Mouse (Mus musculus) midbrain, embryonic 15.5 days (tissue): ENCODE measurements at regions not wholly inside any gene's neighbourhood (a gene's known extent, or its start where the extent isn't known, plus 50 kb on each side); places are given as distances from the start of the nearest gene placed in this dataset.
A peak's percentile ranks its signal among the peaks of the same experiment; 100 is the strongest.

ENCODE experiments used
- ATAC-seq: fragments of 200-750 bp; cut with Nextera tagmentation; replicated peaks from 2 replicates; pipeline ENCODE4 v1.8.0; 2017; ENCODE audit warnings: moderate TSS enrichment
- H3K27ac ChIP-seq: fragments of 300-500 bp; sonication (generic); 2 replicates; pipeline ENCODE4 v1.5.1; 2015; ENCODE audit warnings: mild to moderate bottlenecking, inconsistent platforms
- H3K27me3 ChIP-seq: fragments of 300-500 bp; sonication (generic); replicated peaks from 2 replicates; pipeline ENCODE4 v1.6.1; 2015; ENCODE audit warnings: inconsistent platforms
- H3K36me3 ChIP-seq: fragments of 300-500 bp; sonication (generic); replicated peaks from 2 replicates; pipeline ENCODE4 v1.6.1; 2015; ENCODE audit warnings: inconsistent platforms
- H3K4me1 ChIP-seq: fragments of 300-500 bp; sonication (generic); 2 replicates; pipeline ENCODE4 v1.6.1; 2015; ENCODE audit warnings: inconsistent platforms
- H3K4me2 ChIP-seq: fragments of 300-500 bp; sonication (generic); 2 replicates; pipeline ENCODE4 v1.6.1; 2015; ENCODE audit warnings: inconsistent platforms, mild to moderate bottlenecking, moderate library complexity
- H3K4me3 ChIP-seq: fragments of 300-500 bp; sonication (generic); 2 replicates; pipeline ENCODE4 v1.5.1; 2015; ENCODE audit warnings: mild to moderate bottlenecking, inconsistent platforms
- H3K9ac ChIP-seq: fragments of 300-500 bp; sonication (generic); 2 replicates; pipeline ENCODE4 v1.6.1; 2015; ENCODE audit warnings: mild to moderate bottlenecking, inconsistent platforms
- H3K9me3 ChIP-seq: fragments of 300-500 bp; sonication (generic); 2 replicates; pipeline ENCODE4 v1.6.1; 2016; ENCODE audit warnings: inconsistent platforms
- WGBS: fragments of 180-500 bp; shearing (Covaris S2); methylation state at CpG from one replicate; pipeline ENCODE4 v1.1.7; 2015; ENCODE audit warnings: mixed read lengths; 5-methylcytosine and 5-hydroxymethylcytosine counted together

GRCm38 (mm10) chr6:100023434-100024095, 263.7 kb downstream of the Rybp start:
- no peak for ATAC-seq
- WGBS, result 62% methylated on average over 7 of the region's 7 CpGs

GRCm38 (mm10) chr6:100019016-100019415, 268.3 kb downstream of the Rybp start:
- H3K36me3 ChIP-seq, result no peaks in the 10 kb centered on the region
- H3K27me3 ChIP-seq, result peaks cover 4% of the 10 kb centered on the region
- H3K9me3 ChIP-seq, result no peaks in the 10 kb centered on the region
- no peak overlapping the region for H3K4me2 ChIP-seq
- H3K4me1 ChIP-seq, result 0 out of 2 replicates have a peak, but pooled peaks cover 1% of the 10 kb centered on the region
- ATAC-seq, result no peak
- 79% methylated on average over 3 of the region's 3 CpGs for WGBS
- H3K9ac ChIP-seq, result no peak overlapping the region
- H3K27ac ChIP-seq, result no peak overlapping the region
- H3K4me3 ChIP-seq, result no peak overlapping the region

More at GRCm38 (mm10) chr6:100023434-100024095, 263.7 kb downstream of the Rybp start:
- Histone ChIP-seq H3K4me3 (no peak overlapping the region), H3K4me1 (peaks cover 5% of the 10 kb centered on the region), H3K27me3 (peaks cover 11% of the 10 kb centered on the region), H3K27ac (no peak overlapping the region), H3K9ac (no peak overlapping the region), H3K9me3 (no peaks in the 10 kb centered on the region), H3K4me2 (no peak overlapping the region), H3K36me3 (no peaks in the 10 kb centered on the region)

DNA sequence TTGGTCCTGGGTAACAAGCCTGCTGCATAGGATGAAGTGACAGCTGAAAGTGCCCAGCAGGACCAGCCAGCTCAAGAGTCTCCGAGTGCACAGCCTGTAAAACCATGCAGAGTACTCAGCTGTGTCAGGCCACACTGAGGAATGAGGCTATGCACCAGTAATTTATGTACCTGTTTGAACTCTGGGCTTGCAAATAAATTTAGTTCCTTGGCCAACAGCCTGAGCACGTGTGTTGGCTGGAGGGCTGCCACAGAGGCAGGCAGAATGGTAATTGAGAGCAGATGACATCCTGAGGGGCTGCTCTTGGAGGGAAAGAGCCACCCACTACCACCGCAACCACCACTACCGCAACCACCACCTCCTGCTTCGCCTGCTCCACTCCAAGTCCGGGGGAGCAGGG, 273.3 kb downstream of the Rybp start:
- Histone ChIP-seq H3K4me2 (no peak overlapping the region), H3K9ac (no peak overlapping the region), H3K27ac (no peak overlapping the region), H3K9me3 (no peaks in the 10 kb centered on the region), H3K27me3 (no peaks in the 10 kb centered on the region), H3K4me1 (peaks cover 15% of the 10 kb centered on the region), H3K36me3 (no peaks in the 10 kb centered on the region), H3K4me3 (no peak overlapping the region)
- WGBS, result 39% methylated on average over 6 of the region's 6 CpGs
- no peak for ATAC-seq

- Histone ChIP-seq H3K4me1 (peaks cover 15% of the 10 kb centered on the region), H3K9ac (0 out of 2 replicates have a peak overlapping the region, but pooled peaks have one; percentile 1), H3K36me3 (no peaks in the 10 kb centered on the region), H3K4me3 (0 out of 2 replicates have a peak overlapping the region, but pooled peaks have one; percentile 3), H3K27ac (peak overlapping the region; percentile 5; the same call in 1 of the 2 replicates), H3K27me3 (no peaks in the 10 kb centered on the region), H3K4me2 (peak overlapping the region; percentile 36), H3K9me3 (no peaks in the 10 kb centered on the region)
- WGBS, result 17% methylated on average over 17 of the region's 17 CpGs
- peak; percentile 84 for ATAC-seq
Observed at GRCm38 (mm10) chr6:100011520-100012062, 275.7 kb downstream of the Rybp start.

GRCm38 (mm10) chr6:100010954-100011481, 276.3 kb downstream of the Rybp start:
- Histone ChIP-seq H3K36me3 (no peaks in the 10 kb centered on the region), H3K9me3 (no peaks in the 10 kb centered on the region), H3K27me3 (no peaks in the 10 kb centered on the region), H3K4me3 (0 out of 2 replicates have a peak overlapping the region, but pooled peaks have one; percentile 3), H3K4me1 (peaks cover 15% of the 10 kb centered on the region), H3K4me2 (peak overlapping the region; percentile 36), H3K27ac (peak overlapping the region; percentile 5; the same call in 1 of the 2 replicates), H3K9ac (0 out of 2 replicates have a peak overlapping the region, but pooled peaks have one; percentile 1)
- peak; percentile 37; the same call in 1 of the 2 replicates for ATAC-seq
- WGBS, result 51% methylated on average over 9 of the region's 9 CpGs

- Histone ChIP-seq H3K4me3 (no peak overlapping the region), H3K9ac (no peak overlapping the region), H3K9me3 (no peaks in the 10 kb centered on the region), H3K27ac (no peak overlapping the region), H3K4me2 (no peak overlapping the region), H3K27me3 (peaks cover 23% of the 10 kb centered on the region; the same call in 1 of the 2 replicates), H3K36me3 (no peaks in the 10 kb centered on the region), H3K4me1 (peaks cover 30% of the 10 kb centered on the region)
- 13% methylated on average over 13 of the region's 13 CpGs for WGBS
- 0 out of 2 replicates have a peak, but pooled peaks have one; percentile 15 for ATAC-seq
Observed at GRCm38 (mm10) chr6:99999711-100000365, 273.6 kb upstream of the Prok2 start.

DNA sequence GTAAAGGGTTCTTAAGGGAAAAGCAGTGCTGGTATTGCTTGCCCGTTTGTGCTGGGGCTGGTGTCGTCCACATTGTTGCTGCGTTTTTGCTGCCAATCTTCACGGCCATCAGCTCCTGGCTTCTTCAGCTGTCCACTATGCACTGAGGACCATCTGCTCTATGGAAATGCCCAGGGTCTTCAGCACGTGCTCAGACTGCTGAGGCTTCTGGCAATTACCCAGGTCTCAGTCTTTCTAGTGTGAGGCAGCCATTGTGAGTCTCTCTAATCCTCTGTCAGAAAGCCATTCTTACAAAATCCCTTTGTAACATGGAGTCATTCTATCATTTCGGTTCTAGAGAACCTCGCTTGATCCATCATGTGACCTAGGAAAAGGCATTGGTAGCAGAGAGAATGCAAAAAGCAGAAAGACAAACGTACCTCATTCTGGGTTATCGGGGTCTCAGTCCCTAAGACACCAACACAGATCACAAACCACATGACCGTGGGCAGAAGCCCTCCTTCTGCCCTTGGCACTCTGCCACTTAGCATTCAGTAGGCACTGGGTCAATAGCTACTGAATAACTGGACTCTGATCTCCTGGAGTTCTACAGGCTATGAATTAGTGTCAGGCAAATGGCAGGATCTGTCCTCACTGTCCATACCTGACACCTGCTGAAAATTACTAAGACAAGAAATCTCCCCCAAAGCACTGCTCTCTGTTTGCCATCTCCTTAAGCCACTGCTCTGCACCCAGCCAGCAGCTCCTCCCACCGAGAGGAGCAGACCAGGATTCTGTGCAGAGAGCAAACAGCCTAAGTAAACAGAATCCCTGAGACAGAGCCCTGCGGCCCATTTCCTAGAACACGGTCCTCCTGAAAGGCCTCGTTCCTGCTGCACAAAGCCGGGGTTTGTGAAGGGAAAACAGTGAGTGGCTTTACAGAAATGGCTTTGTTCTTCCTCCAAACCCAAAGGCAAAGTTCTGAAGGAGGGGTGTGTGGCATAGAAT, 270.1 kb upstream of the Prok2 start:
- Histone ChIP-seq H3K4me3 (no peak overlapping the region), H3K9me3 (no peaks in the 10 kb centered on the region), H3K4me1 (peaks cover 30% of the 10 kb centered on the region), H3K9ac (no peak overlapping the region), H3K27ac (0 out of 2 replicates have a peak overlapping the region, but pooled peaks have one; percentile 18), H3K27me3 (peaks cover 16% of the 10 kb centered on the region; the same call in 1 of the 2 replicates), H3K4me2 (no peak overlapping the region), H3K36me3 (no peaks in the 10 kb centered on the region)
- WGBS, result 16% methylated on average over 15 of the region's 15 CpGs
- ATAC-seq, result peak; percentile 78

DNA sequence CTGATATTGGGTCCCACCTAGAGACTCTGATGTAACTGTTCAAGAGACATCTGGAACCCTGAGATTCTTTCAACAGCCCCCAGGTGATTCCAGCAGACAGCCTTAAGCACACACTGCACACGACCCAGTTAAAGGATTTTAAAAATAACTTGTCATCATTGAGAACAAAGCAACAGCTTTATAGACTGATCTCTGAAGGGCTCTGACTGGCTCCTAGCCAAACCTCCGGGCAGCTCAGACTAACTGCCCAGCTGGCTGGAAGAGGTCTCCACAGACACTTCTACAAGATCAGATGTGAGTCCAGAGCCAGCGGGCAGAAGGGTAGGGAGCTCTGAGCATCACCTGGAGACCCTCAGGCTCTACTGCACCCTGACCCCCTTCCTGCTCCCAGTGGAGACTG, 267.8 kb upstream of the Prok2 start:
- peaks cover 21% of the 10 kb centered on the region for H3K4me1 ChIP-seq
- no peak overlapping the region for H3K4me3 ChIP-seq
- peaks cover 10% of the 10 kb centered on the region; the same call in 1 of the 2 replicates for H3K27me3 ChIP-seq
- WGBS, result 53% methylated on average over 3 of the region's 3 CpGs
- no peaks in the 10 kb centered on the region for H3K9me3 ChIP-seq
- no peak overlapping the region for H3K27ac ChIP-seq
- no peak for ATAC-seq
- H3K4me2 ChIP-seq, result no peak overlapping the region
- no peak overlapping the region for H3K9ac ChIP-seq
- no peaks in the 10 kb centered on the region for H3K36me3 ChIP-seq

- no peaks in the 10 kb centered on the region for H3K9me3 ChIP-seq
- no peaks in the 10 kb centered on the region for H3K36me3 ChIP-seq
- ATAC-seq, result 0 out of 2 replicates have a peak, but pooled peaks have one; percentile 13
- no peak overlapping the region for H3K4me2 ChIP-seq
- H3K27me3 ChIP-seq, result peaks cover 24% of the 10 kb centered on the region
- peaks cover 8% of the 10 kb centered on the region for H3K4me1 ChIP-seq
- H3K9ac ChIP-seq, result no peak overlapping the region
- H3K4me3 ChIP-seq, result no peak overlapping the region
- 49% methylated on average over 7 of the region's 7 CpGs for WGBS
- no peak overlapping the region for H3K27ac ChIP-seq
Observed at GRCm38 (mm10) chr6:99991079-99991478, 264.9 kb upstream of the Prok2 start.

DNA sequence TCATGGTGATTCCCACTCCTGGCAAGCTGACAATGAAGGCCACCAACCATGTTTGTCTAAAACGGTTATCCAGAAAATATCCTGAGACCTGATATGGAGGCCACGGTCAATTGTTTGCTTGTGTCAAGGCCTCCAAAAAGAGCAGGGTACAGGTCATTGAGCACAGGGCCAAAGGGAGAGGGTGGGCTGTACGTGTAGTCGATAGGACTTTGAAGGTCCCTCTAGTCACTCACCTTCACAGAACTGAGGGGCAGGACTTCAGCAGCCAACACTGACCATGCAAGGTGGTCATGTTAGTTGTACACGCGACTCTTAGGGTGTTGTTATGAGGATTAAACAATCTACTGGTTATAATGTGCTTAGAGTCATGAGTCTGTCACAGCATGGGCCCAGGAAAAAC, 264.4 kb upstream of the Prok2 start:
- Histone ChIP-seq H3K9me3 (no peaks in the 10 kb centered on the region), H3K36me3 (no peaks in the 10 kb centered on the region), H3K27ac (no peak overlapping the region), H3K4me3 (no peak overlapping the region), H3K9ac (no peak overlapping the region), H3K4me2 (no peak overlapping the region), H3K27me3 (peaks cover 25% of the 10 kb centered on the region), H3K4me1 (peaks cover 6% of the 10 kb centered on the region)
- no peak for ATAC-seq
- 73% methylated on average over 6 of the region's 6 CpGs for WGBS

DNA sequence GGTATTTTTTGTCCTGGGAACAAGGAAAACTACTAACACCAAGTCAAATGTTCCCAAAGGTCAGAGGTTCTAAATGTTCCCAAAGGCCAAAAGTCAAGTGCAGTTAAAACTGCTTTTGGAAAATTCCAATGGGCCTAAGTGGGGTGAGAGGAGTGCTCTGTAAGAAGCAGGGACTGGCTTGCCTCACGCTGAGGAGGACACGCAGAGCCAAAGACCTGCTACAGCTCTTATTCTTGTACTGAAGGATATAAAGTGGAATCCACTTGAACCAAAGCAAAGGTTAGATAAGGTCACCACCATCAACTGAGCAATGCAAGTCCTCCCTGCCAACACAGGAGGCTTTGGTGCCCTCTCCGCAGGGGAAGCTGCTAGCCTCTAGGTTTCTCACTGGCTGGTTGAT, 260.3 kb upstream of the Prok2 start:
- no peaks in the 10 kb centered on the region for H3K9me3 ChIP-seq

More for the DNA sequence above, 260.3 kb upstream of the Prok2 start:
- Histone ChIP-seq H3K27ac (no peak overlapping the region), H3K36me3 (no peaks in the 10 kb centered on the region), H3K4me1 (peaks cover 18% of the 10 kb centered on the region), H3K27me3 (peaks cover 25% of the 10 kb centered on the region), H3K4me2 (no peak overlapping the region), H3K4me3 (no peak overlapping the region), H3K9ac (no peak overlapping the region)
- 69% methylated on average over 3 of the region's 3 CpGs for WGBS
- no peak for ATAC-seq
